Mouse (Mus musculus) kidney, postnatal 4 days (tissue): ENCODE results near the gene Maz.

ENCODE experiments used
- DNase-seq, 2 experiments: peaks; one replicate each; pipeline ENCODE4 v3.0.0; 2021; ENCODE audit warnings: mixed read lengths in 2 of 2

Gene Maz

DNA sequence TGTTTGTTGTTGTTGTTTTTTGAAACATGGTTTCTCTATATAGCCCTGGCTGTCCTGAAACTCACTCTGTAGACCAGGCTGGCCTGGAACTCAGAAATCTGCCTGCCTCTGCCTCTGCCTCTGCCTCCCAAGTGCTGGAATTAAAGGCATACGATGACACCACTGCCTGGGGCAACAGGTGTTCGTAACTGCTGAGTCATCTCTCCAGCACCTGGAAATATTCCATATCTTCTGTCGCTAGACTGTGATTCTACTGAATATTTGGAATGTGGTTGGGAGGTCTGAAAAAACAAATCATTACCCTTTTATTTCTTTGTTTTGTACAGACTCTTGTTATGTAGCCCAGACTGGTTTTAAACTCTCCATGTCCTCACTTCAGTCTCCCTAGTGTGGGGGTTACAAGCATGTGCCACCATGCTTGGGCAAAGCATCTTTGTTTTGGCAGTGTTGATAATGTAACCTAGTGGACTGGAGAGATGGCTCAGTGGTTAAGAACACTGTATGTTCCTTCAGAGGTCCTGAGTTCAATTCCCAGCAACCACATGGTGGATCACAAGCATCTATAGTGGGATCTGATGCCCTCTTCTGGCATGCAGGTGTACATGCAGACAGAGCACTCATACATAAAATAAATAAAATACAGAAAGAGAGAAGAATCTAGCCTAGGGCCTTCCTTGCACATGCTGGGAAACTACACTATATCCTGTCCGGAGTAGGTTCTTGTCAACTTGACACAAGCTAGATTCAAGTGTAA is 22.5 kb downstream of the Maz start:
- DNase-seq = no peak

- DNase-seq = no peak
Measured at GRCm38 (mm10) chr7:127003620-127004019, 23.2 kb downstream of the Maz start.

- no peak for DNase-seq
Measured at GRCm38 (mm10) chr7:126999568-126999967, 27.3 kb downstream of the Maz start.

GRCm38 (mm10) chr7:126996449-126996848 is 30.4 kb downstream of the Maz start:
- DNase-seq = peak in 1 of 2 experiments; percentile 31

GRCm38 (mm10) chr7:126988816-126989215 is 38.0 kb downstream of the Maz start:
- no peak for DNase-seq

GRCm38 (mm10) chr7:126986319-126986718 is 40.5 kb downstream of the Maz start:
- DNase-seq = peak; percentile 72 to 82

- no peak for DNase-seq
Measured at GRCm38 (mm10) chr7:126984667-126985444, 42.0 kb downstream of the Maz start.

DNA sequence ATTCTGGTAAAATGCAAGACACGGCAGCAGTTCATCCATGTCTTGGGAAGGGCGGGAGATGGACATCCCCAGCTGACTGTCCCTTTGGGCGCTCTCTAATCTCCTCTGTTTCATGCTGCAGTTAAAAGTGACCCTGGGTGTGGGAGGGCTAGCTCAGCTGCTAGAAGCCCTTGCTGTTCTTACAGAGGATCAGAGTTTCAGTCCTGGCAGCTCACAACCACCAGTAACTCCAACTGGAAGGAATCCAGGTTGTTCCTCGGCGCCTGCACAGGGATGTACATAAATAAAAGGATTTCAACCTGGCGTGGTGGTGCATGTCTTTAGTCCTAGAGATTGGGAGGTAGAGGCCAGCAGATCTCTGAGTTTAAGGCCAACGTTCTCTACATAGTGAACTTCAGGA is 43.7 kb downstream of the Maz start:
- DNase-seq = no peak

DNA sequence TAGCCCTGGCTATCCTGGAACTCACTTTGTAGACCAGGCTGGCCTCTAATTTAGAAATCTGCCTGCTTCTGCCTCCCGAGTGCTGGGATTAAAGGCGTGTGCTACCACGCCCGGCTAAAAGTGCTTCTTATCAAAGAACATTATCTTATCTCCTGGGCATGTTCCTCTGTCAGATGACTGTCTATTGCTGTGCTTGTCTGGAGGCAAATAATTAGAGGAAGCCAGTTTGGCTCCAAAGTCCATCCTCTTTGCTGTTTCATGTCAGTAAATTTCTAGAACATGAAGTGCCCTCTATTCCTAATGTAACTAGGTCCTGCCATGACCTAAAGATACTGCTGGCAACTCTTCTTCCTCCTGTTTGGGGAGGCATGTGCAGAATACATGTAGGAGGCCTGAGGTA is 44.8 kb downstream of the Maz start:
- DNase-seq = no peak

DNA sequence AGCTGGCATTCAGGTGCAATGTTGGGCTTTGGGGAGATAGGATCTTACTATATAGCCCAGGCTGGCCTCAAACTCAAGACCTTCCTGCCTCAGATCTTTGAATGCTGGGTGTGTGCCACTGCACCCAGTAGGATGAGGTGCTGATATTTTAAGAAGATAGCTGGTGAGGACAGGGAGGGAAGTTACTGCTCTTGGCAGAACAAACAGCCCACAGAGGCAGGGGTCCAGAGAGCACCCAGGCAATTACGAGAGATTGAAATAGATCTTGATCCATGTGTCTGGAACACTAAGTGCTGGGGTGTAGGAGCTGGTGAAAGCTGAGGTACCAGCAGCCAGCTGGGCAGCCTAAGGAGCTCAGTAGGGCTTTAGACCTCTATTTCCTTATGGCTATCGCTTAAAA is 45.2 kb downstream of the Maz start:
- DNase-seq = no peak

GRCm38 (mm10) chr7:126978841-126979240 is 48.0 kb downstream of the Maz start:
- DNase-seq = no peak

- DNase-seq = no peak
Measured at GRCm38 (mm10) chr7:126976878-126977459, 49.9 kb downstream of the Maz start.

GRCm38 (mm10) chr7:126975950-126976866 is 50.6 kb downstream of the Maz start, which contains the start of gene Cdiptos:
Gene Cdiptos (minus strand): TSS chr7:126976098.
- DNase-seq = peak; percentile 99

DNA sequence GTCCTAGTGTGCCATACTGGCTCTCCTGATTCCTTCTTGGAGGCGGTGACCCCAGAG is 51.1 kb downstream of the Maz start, which contains the start of gene Cdipt:
Gene Cdipt, plus strand, starts transcription at position 22 of the 57 bp plus-strand sequence.
- DNase-seq = no peak

DNA sequence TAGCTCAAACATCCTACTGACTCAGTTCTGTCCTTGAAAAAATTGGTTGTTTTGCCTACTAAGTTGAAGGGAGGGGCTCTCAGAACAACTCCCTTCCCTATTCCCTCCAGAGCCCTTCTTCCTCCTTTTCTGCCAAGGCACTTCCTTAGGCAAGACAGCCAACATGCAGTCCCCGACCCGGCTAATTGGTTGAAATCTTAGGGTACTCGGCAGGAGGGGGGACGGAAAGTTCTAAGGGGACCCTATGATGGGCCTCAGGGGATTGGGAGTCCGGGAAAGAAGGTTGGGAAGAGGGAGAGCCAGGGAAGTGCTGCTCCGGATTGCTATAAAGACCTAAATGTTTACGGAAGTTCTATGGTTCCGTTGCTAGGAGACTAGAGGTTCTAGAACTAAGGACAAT is 51.3 kb downstream of the Maz start:
- no peak for DNase-seq
